Mouse (Mus musculus) CD8-positive naive resting alpha-beta T cell, adult 2 months (primary cell): ENCODE measurements at regions not wholly inside any gene's neighbourhood (a gene's known extent, or its start where the extent isn't known, plus 50 kb on each side); places are given as distances from the start of the nearest gene placed in this dataset.
A peak's percentile ranks its signal among the peaks of the same experiment; 100 is the strongest.

Experiments
- DNase-seq, 2 experiments: peaks; one replicate each; pipeline ENCODE4 v3.0.0; 2022; ENCODE audit warnings: low read depth in 2 of 2, low spot score in 2 of 2

GRCm38 (mm10) chr2:33985316-33985715 lies 97.6 kb upstream of the Mvb12b start:
- no peak for DNase-seq

GRCm38 (mm10) chr2:33983112-33983748 lies 95.5 kb upstream of the Mvb12b start:
- no peak for DNase-seq

- DNase-seq, result no peak
Measured at GRCm38 (mm10) chr2:33981936-33982335, 94.2 kb upstream of the Mvb12b start.

- no peak for DNase-seq
Measured at GRCm38 (mm10) chr2:33981321-33981720, 93.6 kb upstream of the Mvb12b start.

GRCm38 (mm10) chr2:33980884-33981283 lies 93.1 kb upstream of the Mvb12b start:
- DNase-seq, result no peak

GRCm38 (mm10) chr2:33979276-33979675 lies 91.5 kb upstream of the Mvb12b start:
- no peak for DNase-seq

- no peak for DNase-seq
Measured at GRCm38 (mm10) chr2:33978550-33978949, 90.8 kb upstream of the Mvb12b start.

- no peak for DNase-seq
Measured at GRCm38 (mm10) chr2:33977576-33978352, 90.0 kb upstream of the Mvb12b start.

GRCm38 (mm10) chr2:33977151-33977550 lies 89.4 kb upstream of the Mvb12b start:
- no peak for DNase-seq

GRCm38 (mm10) chr2:33976183-33976582 lies 88.4 kb upstream of the Mvb12b start:
- DNase-seq, result no peak

GRCm38 (mm10) chr2:33975423-33976127 lies 87.8 kb upstream of the Mvb12b start:
- DNase-seq, result no peak

- no peak for DNase-seq
Measured at GRCm38 (mm10) chr2:33974737-33975422, 87.1 kb upstream of the Mvb12b start.

- no peak for DNase-seq
Measured at GRCm38 (mm10) chr2:33974031-33974430, 86.3 kb upstream of the Mvb12b start.

- peak; percentile 65 to 68 for DNase-seq
Measured at GRCm38 (mm10) chr2:33973213-33973834, 85.6 kb upstream of the Mvb12b start.

- no peak for DNase-seq
Measured at GRCm38 (mm10) chr2:33966984-33967421, 79.3 kb upstream of the Mvb12b start.

GRCm38 (mm10) chr2:33966389-33966983 lies 78.7 kb upstream of the Mvb12b start:
- DNase-seq, result no peak

- DNase-seq, result no peak
Measured at GRCm38 (mm10) chr2:33964096-33964495, 76.3 kb upstream of the Mvb12b start.

- DNase-seq, result no peak
Measured at GRCm38 (mm10) chr2:33962355-33963037, 74.8 kb upstream of the Mvb12b start.

- DNase-seq, result no peak
Measured at GRCm38 (mm10) chr2:33961566-33961965, 73.8 kb upstream of the Mvb12b start.

GRCm38 (mm10) chr2:33957754-33958153 lies 70.0 kb upstream of the Mvb12b start:
- peak; percentile 26 to 39 for DNase-seq
